Mouse (Mus musculus): ENCODE data around the gene Manf. TPM values are rescaled to one million over a fixed set of nuclear protein-coding genes. Genes with fewer than 3 reads are reported as not detected.
A peak's percentile ranks its signal among the peaks of the same experiment; 100 is the strongest.

The Manf gene
- polyA plus RNA-seq, 2 experiments: 52.1 to 159 TPM

DNA sequence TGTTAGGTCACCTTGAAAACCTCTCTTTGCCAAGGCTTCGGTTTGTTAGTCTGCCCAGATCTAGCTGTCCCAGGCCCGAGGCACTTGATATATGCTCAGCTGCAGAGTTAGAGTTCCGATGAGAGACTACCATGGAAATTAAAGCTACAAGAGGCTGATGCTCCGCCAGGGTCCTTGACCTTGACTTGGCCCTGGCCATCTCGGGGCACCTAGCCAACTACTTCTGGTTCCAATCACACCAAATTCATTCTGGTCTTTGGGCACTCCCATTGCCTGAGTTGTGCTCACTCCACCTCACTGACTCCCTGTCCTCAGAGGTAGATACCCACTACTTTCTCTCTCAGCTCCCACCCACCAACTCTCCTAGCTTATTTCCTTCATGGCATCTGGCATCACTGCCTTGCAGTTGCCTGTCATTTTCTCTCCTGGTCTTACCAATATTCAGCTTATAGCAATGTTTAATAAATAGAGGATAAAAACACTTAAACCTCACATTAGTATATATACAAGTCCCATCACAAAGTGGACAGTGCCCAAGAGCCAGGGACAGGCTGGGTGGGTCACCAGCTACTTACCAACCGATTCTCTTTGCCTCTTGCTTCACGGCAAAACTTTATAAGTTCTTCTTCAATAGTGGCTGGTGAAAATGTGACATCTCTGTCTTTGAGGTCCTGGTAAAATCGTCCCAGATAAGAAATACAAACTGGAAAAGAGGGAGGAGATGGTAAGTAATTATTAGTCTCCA, 1.1 kb downstream of the Manf start:
- Histone ChIP-seq H3K27me3 (ENCODE audit: control insufficient read depth, insufficient read depth, low read length) (no peaks in the 10 kb centered on the region), H3K4me3 (ENCODE audit: insufficient read depth in 1 of 2, low read depth in 2 of 2, low read length in 2 of 2) (peak overlapping the region; percentile 84 to 95), H3K9ac (replicated peaks) (peak overlapping the region; percentile 95), H3K9me3 (ENCODE audit: control insufficient read depth, low read length) (no peaks in the 10 kb centered on the region), H3K27ac (no peak overlapping the region; the same call in 1 of the 2 replicates), H3K36me3 (replicated peaks; ENCODE audit: control insufficient read depth, insufficient read depth, low read depth) (peaks cover 28% of the 10 kb centered on the region), H3K4me1 (replicated peaks; ENCODE audit: control insufficient read depth in 2 of 2, insufficient read depth in 2 of 2, low read length in 1 of 2) (peaks cover 11 to 26% of the 10 kb centered on the region in 2 experiments), H3K4me2 (ENCODE audit: low read depth) (peak overlapping the region; percentile 92)
- no peak for DNase-seq (ENCODE audit: low read depth in 3 of 3, low spot score in 3 of 3)
- TF ChIP-seq EP300 (IDR thresholded peaks at IDR 0.05; ENCODE audit: low read depth) (no peak), CTCF (IDR thresholded peaks at IDR 0.05; ENCODE audit: low read depth) (no peak)
- ATAC-seq (ENCODE audit: insufficient read depth): no peak
- WGBS (ENCODE audit: insufficient replicate concordance): 69% methylated on average over 8 of the region's 8 CpGs

DNA sequence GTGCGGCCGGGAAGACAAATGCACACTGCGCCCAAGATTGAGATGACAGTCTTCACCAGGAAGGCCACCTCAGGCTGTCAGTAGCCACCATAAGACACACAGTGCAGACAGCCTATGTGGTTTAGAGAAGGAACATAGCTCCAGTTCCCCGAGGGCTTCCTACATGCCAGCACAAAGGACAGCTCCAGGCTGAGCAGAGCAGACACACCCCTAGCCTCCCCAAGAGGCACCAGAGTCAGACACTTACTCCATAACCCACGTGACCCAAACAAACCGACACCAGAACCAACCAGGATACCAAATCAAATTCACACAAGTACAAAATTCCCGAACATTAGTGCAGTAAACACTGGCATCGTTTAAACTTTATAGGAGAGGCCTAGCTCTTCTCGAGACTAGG, 2.5 kb downstream of the Manf start:
- WGBS (ENCODE audit: insufficient replicate concordance): 79% methylated on average over 9 of the region's 9 CpGs

DNA sequence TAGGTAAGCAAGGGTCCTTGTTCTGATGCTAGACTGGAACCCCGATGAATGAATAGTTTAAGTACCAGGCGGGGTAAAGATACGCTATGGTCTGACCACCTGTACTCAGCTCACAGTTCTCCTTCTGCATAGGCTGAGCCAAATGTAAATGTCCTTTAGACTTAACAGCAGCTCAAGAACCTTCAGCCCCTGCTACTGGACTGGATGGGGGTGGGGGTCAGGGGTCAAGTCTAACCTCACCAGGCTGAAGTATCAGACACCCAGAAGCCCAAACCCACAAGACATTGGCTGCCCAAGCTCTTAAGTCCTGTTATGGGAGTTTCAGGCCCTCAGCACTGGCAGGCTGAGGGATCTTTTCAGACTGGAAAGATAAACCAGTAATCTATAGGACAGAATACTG, 3.4 kb downstream of the Manf start:
- TF ChIP-seq EP300 (IDR thresholded peaks at IDR 0.05; ENCODE audit: low read depth) (no peak), CTCF (IDR thresholded peaks at IDR 0.05; ENCODE audit: low read depth) (no peak)
- Histone ChIP-seq H3K4me1 (replicated peaks; ENCODE audit: control insufficient read depth in 2 of 2, insufficient read depth in 2 of 2, low read length in 1 of 2) (peaks cover 15 to 43% of the 10 kb centered on the region in 2 experiments), H3K27me3 (ENCODE audit: control insufficient read depth, insufficient read depth, low read length) (no peaks in the 10 kb centered on the region), H3K9me3 (ENCODE audit: control insufficient read depth, low read length) (no peaks in the 10 kb centered on the region), H3K4me3 (ENCODE audit: insufficient read depth in 1 of 2, low read depth in 2 of 2, low read length in 2 of 2) (no peak overlapping the region), H3K4me2 (ENCODE audit: low read depth) (peak overlapping the region; percentile 77), H3K9ac (replicated peaks) (no peak overlapping the region), H3K36me3 (replicated peaks; ENCODE audit: control insufficient read depth, insufficient read depth, low read depth) (peaks cover 38% of the 10 kb centered on the region), H3K27ac (peak overlapping the region; percentile 37; the same call in 1 of the 2 replicates)
- 87% methylated on average over 3 of the region's 3 CpGs for WGBS (ENCODE audit: insufficient replicate concordance)
- ATAC-seq (ENCODE audit: insufficient read depth) (no peak), DNase-seq (ENCODE audit: low read depth in 3 of 3, low spot score in 3 of 3) (no peak)

More for the DNA sequence above, 2.5 kb downstream of the Manf start:
- ATAC-seq (ENCODE audit: insufficient read depth) (no peak), DNase-seq (ENCODE audit: low read depth in 3 of 3, low spot score in 3 of 3) (no peak)
- Histone ChIP-seq H3K36me3 (replicated peaks; ENCODE audit: control insufficient read depth, insufficient read depth, low read depth) (peaks cover 32% of the 10 kb centered on the region), H3K27me3 (ENCODE audit: control insufficient read depth, insufficient read depth, low read length) (no peaks in the 10 kb centered on the region), H3K4me1 (replicated peaks; ENCODE audit: control insufficient read depth in 2 of 2, insufficient read depth in 2 of 2, low read length in 1 of 2) (peaks cover 15 to 38% of the 10 kb centered on the region in 2 experiments), H3K4me3 (ENCODE audit: insufficient read depth in 1 of 2, low read depth in 2 of 2, low read length in 2 of 2) (no peak overlapping the region), H3K27ac (no peak overlapping the region), H3K4me2 (ENCODE audit: low read depth) (no peak overlapping the region), H3K9me3 (ENCODE audit: control insufficient read depth, low read length) (no peaks in the 10 kb centered on the region), H3K9ac (replicated peaks) (no peak overlapping the region)
- no peak for TF ChIP-seq CTCF (IDR thresholded peaks at IDR 0.05; ENCODE audit: low read depth)
- TF ChIP-seq EP300 (IDR thresholded peaks at IDR 0.05; ENCODE audit: low read depth): no peak

DNA sequence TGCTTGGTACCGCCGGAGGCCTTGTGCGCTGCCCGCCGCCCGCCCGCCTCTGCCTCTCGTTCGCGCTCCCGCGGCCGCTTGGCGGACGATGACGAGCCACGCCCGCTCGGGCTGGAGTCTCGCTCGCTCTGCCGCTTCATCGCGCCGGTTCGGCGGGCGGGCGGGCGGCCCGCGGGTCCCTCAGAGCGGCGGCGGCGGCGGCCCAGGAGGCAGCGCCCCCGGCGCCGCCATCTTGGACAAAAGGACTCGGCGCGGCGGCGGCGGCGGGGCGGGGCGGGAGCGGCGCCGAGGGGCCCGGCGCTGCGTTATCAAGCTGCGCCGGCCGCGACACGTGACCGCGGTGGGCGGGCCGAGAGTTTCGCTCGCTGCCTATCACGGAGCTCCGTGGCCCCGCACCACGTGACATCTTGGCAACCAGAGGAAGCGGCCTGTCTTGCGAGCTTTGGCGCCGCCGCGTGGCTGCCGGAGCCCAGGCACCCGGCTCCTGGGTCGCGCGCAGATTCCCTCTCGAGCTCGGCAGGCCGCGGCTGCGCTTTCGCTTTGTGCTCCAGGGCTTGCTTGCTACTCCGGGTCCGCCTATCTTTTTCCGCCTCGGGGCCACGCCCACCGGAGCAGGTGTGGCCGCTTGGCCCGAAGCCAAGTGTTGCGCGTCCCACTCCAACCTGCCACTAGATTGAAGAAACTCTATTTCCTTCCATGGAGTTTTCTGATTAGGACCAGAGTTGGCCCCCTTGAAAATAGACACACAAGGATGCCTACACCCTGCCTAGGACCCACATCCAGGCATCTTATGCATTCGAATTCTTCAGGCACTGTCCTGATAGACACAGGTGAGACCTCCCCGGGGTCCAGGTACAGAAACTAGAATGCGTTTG, 4.7 kb downstream of the Manf start, which contains the start of gene Rbm15b:
Gene Rbm15b (minus strand): TSS at position 601 of the 875 bp plus-strand sequence.
- Histone ChIP-seq H3K4me2 (ENCODE audit: low read depth) (peak within 1 kb of the TSS; percentile 100), H3K36me3 (replicated peaks; ENCODE audit: control insufficient read depth, insufficient read depth, low read depth) (peaks cover 46% of the 10 kb centered on the region), H3K27me3 (ENCODE audit: control insufficient read depth, insufficient read depth, low read length) (no peaks in the 10 kb centered on the region), H3K27ac (peak within 1 kb of the TSS; percentile 87), H3K4me3 (ENCODE audit: insufficient read depth in 1 of 2, low read depth in 2 of 2, low read length in 2 of 2) (peak within 1 kb of the TSS; percentile 78 to 93), H3K9ac (replicated peaks) (peak within 1 kb of the TSS; percentile 94), H3K9me3 (ENCODE audit: control insufficient read depth, low read length) (no peaks in the 10 kb centered on the region), H3K4me1 (replicated peaks; ENCODE audit: control insufficient read depth in 2 of 2, insufficient read depth in 2 of 2, low read length in 1 of 2) (peaks cover 15 to 46% of the 10 kb centered on the region in 2 experiments)
- TF ChIP-seq EP300 (IDR thresholded peaks at IDR 0.05; ENCODE audit: low read depth) (peak; percentile 46; the same call in 1 of the 2 replicates), CTCF (IDR thresholded peaks at IDR 0.05; ENCODE audit: low read depth) (peak; percentile 83)
- ATAC-seq (ENCODE audit: insufficient read depth): peak; percentile 66
- 1% methylated on average over 101 of the region's 101 CpGs for WGBS (ENCODE audit: insufficient replicate concordance)
- DNase-seq (ENCODE audit: low read depth in 3 of 3, low spot score in 3 of 3): peak; percentile 96 to 97 (median 97)
